Mouse (Mus musculus) lung, adult 2 months (tissue): ENCODE results near the gene Tacr3.

Experiments used
- CTCF ChIP-seq: fragments of 200-500 bp; IDR thresholded peaks from 2 replicates; pipeline ENCODE4 v1.5.1; 2011; ENCODE audit warnings: mild to moderate bottlenecking, low read length, control low read depth; ENCODE audit not compliant: insufficient read depth
- POLR2A ChIP-seq: fragments of 200-500 bp; IDR thresholded peaks from 2 replicates; pipeline ENCODE4 v1.6.1; 2011; ENCODE audit warnings: low read depth, mild to moderate bottlenecking, control low read depth, low read length, borderline replicate concordance; ENCODE audit errors: extremely low read depth

GRCm38 (mm10) chr3:134877701-134878100 is 48.9 kb downstream of the Tacr3 start:
- TF ChIP-seq CTCF, result no peak
- no peak for TF ChIP-seq POLR2A
